Mouse (Mus musculus) MEL (cell line): ENCODE data around the gene Tppp2.

Experiments
- CTCF ChIP-seq, 3 experiments: IDR thresholded peaks in 2 of 3; conservative IDR thresholded peaks in 1 of 3; 2 replicates each; pipeline ENCODE4 v1.5.1; 2011 to 2012; ENCODE audit warnings: low read length in 3 of 3, low read depth in 2 of 3, mild to moderate bottlenecking in 2 of 3, improper control_type of control experiment in 1 of 3, inconsistent platforms in 1 of 3, mixed read lengths in 1 of 3, moderate library complexity in 1 of 3; ENCODE audit not compliant: control insufficient read depth in 1 of 3, insufficient read depth in 1 of 3, poor library complexity in 1 of 3, severe bottlenecking in 1 of 3
- EP300 ChIP-seq, 2 experiments: IDR thresholded peaks; 2 replicates each; pipeline ENCODE4 v1.6.1; 2011; ENCODE audit warnings: improper control_type of control experiment in 2 of 2, low read length in 2 of 2, low read depth in 1 of 2, mild to moderate bottlenecking in 1 of 2
- GATA1 ChIP-seq: IDR thresholded peaks from 2 replicates; pipeline ENCODE4 v1.6.1; 2011; ENCODE audit warnings: low read depth, low read length, improper control_type of control experiment
- JUND ChIP-seq: IDR thresholded peaks from 2 replicates; pipeline ENCODE4 v1.6.1; 2011; ENCODE audit warnings: low read depth, mild to moderate bottlenecking, improper control_type of control experiment, low read length
- MAFK ChIP-seq: IDR thresholded peaks from 2 replicates; pipeline ENCODE4 v1.6.1; 2011; ENCODE audit warnings: low read depth, mild to moderate bottlenecking, low read length, improper control_type of control experiment, borderline replicate concordance
- POLR2A ChIP-seq, 2 experiments: IDR thresholded peaks; 2 replicates each; pipeline ENCODE4 v1.6.1; 2011 to 2012; ENCODE audit warnings: low read length in 2 of 2, mild to moderate bottlenecking in 2 of 2, control low read depth in 1 of 2, improper control_type of control experiment in 1 of 2, low read depth in 1 of 2, moderate library complexity in 1 of 2; ENCODE audit not compliant: control insufficient read depth in 1 of 2, insufficient read depth in 1 of 2, poor library complexity in 1 of 2
- POLR2AphosphoS2 ChIP-seq: IDR thresholded peaks from 2 replicates; pipeline ENCODE4 v1.6.1; 2011; ENCODE audit warnings: low read length, improper control_type of control experiment
- RAD21 ChIP-seq: IDR thresholded peaks from 2 replicates; pipeline ENCODE4 v1.6.1; 2011; ENCODE audit warnings: mild to moderate bottlenecking, low read depth, low read length, improper control_type of control experiment
- TBP ChIP-seq: IDR thresholded peaks from 2 replicates; pipeline ENCODE4 v1.8.0; 2011; ENCODE audit warnings: low read depth, low read length, improper control_type of control experiment
- USF2 ChIP-seq, 2 experiments: IDR thresholded peaks; 2 replicates each; pipeline ENCODE4 v1.6.1; 2011 to 2012; ENCODE audit warnings: improper control_type of control experiment in 2 of 2, low read length in 2 of 2, borderline replicate concordance in 1 of 2, inconsistent platforms in 1 of 2, low read depth in 1 of 2, mild to moderate bottlenecking in 1 of 2; ENCODE audit not compliant: insufficient read depth in 1 of 2

GRCm38 (mm10) chr14:51918966-51919365, 741 bp downstream of the Tppp2 start:
- no peak for TF ChIP-seq USF2 (IDR thresholded peaks at IDR 0.05; ENCODE audit: borderline replicate concordance in 1 of 2, insufficient read depth in 1 of 2, low read depth in 1 of 2, low read length in 2 of 2)
- no peak for TF ChIP-seq CTCF (IDR thresholded peaks at IDR 0.05 in 2 of 3, conservative IDR thresholded peaks at IDR 0.05 in 1 of 3; ENCODE audit: control insufficient read depth in 1 of 3, insufficient read depth in 1 of 3, low read depth in 2 of 3, low read length in 3 of 3, poor library complexity in 1 of 3, severe bottlenecking in 1 of 3)
- no peak for TF ChIP-seq RAD21
- TF ChIP-seq EP300 (IDR thresholded peaks at IDR 0.05; ENCODE audit: low read depth in 1 of 2, low read length in 2 of 2), result no peak
- TF ChIP-seq POLR2AphosphoS2, result no peak
- TF ChIP-seq POLR2A (IDR thresholded peaks at IDR 0.05; ENCODE audit: control insufficient read depth in 1 of 2, insufficient read depth in 1 of 2, low read depth in 1 of 2, low read length in 2 of 2, poor library complexity in 1 of 2), result no peak
- no peak for TF ChIP-seq TBP
- TF ChIP-seq JUND, result no peak
- no peak for TF ChIP-seq GATA1
- TF ChIP-seq MAFK, result no peak
